Mouse (Mus musculus): ENCODE measurements around the gene Abhd14a. TPM values are rescaled to one million over a fixed set of nuclear protein-coding genes. Genes with fewer than 3 reads are reported as not detected.
"Not testable (repeated sequence)": the region's sequence is repeated elsewhere in the genome, so short reads cannot be mapped to it uniquely, and the experiment has no call there.

The Abhd14a gene
- 10 to 100 TPM; 23.7 to 26.1 TPM for total RNA-seq (2021)

GRCm38 (mm10) chr9:106447348-106447747, at the start of gene Abhd14a, which contains the start of gene Abhd14b:
Gene Abhd14a (minus strand): TSS chr9:106447678.
Gene Abhd14b (plus strand): TSS chr9:106447459.
- peak; percentile 93 for DNase-seq

DNA sequence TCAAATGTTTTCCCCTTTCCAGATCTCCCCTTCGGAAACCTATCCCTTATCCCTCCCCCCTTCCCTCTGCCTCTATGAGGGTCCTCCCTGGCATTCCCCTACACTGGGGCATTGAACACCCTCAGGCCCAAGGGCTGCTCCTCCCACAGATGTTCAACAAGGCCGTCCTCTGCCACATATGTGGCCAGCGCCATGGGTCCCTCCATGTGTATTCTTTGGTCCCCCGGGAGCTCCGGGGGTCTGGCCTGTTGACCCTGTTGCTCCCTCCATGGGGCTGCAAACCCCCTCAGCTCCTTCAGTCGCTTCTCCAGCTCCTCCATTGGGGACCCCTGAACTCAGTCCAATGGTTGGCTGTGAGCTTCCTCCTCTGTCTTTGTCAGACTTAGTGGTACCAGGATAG, 40.1 kb upstream of the Abhd14a start:
- not testable (repeated sequence) for DNase-seq

DNA sequence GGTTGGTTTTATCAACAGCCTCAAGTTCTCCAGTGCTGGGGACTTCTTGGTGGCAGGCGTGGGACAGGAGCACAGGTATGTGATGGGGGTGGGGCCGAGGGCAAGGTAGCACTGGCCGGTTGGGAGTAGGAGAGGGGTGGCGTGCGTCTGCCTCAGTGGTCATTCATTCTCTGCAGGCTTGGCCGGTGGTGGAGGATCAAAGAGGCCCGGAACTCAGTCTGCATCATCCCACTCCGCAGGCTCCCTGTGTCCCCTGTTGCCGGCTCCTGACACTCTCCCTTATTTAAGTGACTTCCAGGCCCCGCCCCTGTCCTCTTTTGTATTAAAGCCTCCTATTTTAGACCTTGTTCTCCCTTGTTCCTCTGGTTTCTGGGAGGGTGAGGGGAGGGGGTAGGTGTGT, 37.6 kb upstream of the Abhd14a start:
- no peak for DNase-seq

GRCm38 (mm10) chr9:106483606-106484005, 36.1 kb upstream of the Abhd14a start:
- no peak for DNase-seq

DNA sequence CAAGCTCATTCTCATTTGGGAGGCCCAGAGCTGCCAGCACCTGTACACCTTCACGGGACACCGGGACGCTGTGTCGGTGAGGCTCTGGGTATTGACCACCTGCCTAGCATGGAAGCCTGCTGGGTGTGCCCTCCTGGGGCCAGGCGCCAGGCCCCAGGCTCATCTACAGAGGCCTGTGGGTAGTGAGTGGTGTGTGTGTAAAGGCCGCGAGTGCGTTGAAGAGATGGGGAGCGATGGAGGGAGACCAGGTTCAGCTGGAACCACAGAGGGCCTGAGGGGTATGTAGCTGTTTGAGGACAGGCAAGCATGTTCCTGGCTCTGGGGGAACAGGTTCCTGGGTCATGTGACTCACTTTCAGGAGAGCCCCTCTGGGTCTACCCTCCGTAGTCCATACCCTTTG, 35.7 kb upstream of the Abhd14a start:
- DNase-seq: no peak

DNA sequence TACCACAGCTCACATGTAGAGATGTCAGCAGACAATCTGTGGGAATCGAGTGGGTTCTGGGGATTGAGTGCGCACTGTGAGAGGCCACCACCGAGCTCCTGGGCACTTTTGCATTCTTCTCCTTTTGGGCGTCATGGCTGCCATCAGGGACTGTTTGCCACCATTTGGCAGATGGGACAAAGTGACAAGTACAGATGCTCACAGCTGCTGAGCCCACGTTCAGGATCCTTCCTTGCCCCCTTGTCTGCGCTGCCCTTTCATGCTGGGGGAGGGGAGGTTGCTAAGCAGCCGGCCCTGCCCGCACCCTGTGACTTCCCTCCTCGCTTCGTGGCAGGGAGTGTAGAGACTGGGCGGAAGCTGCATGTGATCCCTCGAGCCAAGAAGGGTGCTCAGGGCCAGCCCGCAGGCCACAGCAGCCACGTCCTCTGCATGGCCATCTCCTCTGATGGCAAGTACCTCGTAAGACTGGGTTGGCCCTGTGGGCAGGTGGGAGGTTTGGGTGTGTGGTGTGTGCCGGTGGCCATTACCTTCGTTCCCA, 35.2 kb upstream of the Abhd14a start:
- DNase-seq: no peak

- peak; percentile 3 for DNase-seq
These were observed 34.2 kb upstream of the Abhd14a start for GRCm38 (mm10) chr9:106481676-106482075.

GRCm38 (mm10) chr9:106481075-106481474, 33.6 kb upstream of the Abhd14a start:
- DNase-seq: peak; percentile 4

- peak; percentile 3 for DNase-seq
These were observed 33.1 kb upstream of the Abhd14a start for GRCm38 (mm10) chr9:106480541-106480940.

- no peak for DNase-seq
These were observed 30.6 kb upstream of the Abhd14a start for GRCm38 (mm10) chr9:106478101-106478500.

DNA sequence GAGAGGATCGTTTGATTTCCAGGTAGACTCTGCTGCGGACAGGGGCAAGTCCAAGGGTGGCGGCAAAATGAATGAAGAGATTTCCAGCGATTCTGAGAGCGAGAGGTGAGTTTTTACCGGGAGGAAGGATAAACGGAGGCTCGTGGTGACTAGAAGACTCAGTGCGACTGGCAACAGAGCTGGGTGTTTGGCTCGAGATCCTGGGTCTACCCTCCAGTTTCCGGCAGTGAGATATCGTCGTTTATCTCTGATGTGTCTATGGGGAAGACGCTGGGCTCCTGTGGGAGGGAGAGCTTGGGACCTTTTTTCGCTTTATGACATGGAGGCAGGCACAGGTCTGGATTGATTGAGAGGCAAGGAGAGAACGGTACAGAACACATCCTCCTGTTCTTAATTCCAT, 30.2 kb upstream of the Abhd14a start:
- DNase-seq: peak; percentile 6

DNA sequence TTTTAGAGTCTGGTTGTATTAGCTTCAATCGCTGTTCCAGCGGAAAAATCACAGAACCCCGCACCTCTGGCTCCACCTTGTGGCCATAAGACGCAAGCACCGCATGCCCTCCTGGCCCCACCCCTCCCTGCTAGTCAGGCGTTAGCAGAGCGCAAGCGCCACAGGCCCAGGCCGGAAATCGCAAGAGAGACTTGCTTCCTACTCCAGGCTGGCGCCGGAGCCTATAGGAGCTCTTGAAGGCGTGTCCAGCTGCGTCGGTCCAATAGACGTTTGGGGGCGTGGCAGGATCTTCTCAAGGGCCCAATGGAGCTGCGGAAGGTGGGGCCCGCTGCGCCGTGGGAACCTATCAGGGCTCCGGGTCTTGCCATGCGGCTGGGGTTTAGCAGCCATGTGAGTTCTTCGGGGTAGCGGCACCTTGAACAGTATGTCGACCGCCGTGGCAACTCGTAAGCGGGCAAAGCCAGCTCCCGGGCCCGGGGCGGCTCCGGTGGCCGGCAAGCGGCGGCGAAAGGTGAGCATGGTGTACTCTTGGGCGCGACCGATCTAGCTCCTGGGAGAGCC, 29.5 kb upstream of the Abhd14a start, which contains the start of gene Parp3:
TSS of gene Parp3 (minus strand) at position 26 of the 561 bp plus-strand sequence.
- peak; percentile 99 for DNase-seq

DNA sequence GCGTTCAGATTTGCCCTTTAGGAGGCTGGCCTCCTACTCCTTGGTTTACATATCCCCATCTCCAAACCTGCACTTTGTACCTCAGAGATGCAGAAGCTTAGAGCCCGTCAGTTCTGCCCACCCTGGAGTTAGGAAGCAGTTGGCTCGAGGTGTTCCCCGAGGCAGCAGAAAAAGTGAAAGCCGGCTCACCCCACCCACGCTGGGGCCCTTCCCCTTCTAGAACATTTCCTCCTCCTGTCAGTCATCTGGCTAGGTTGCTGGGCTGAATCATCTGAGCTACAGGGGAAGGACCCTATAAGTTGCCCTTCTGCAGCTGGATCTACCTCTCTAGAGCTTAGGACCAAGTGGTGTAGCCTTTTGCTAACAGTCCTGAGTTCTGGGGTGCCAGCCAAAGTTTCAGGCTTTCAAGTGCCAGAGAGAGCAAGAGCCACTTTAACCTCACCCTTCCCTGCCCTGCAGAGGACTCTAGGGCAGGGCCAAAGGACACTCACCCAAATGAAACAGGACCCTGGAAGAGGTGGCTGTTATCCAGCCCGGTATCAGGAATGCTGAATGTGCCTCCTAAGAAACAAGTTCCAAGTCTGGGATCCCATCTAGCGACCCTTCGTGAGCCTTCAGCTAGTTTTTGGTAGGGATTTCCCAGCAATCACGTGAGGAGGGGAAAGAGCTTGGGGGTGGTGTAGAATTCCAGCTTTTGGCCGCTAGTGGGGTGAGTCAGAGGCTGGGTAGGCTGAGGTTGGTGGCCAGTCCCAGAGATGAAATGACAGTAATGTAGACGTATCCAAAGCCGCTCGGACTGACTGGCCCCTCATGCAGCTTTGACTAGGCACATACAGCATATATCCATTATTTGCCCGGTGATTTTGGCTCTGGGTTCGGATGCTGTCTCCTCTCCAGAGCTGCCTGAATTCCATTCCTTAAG, 28.8 kb upstream of the Abhd14a start:
- peak; percentile 62 for DNase-seq

GRCm38 (mm10) chr9:106475663-106476001, 28.2 kb upstream of the Abhd14a start, which contains the start of gene Rrp9:
Gene Rrp9 (plus strand): TSS chr9:106475963.
- DNase-seq: no peak

GRCm38 (mm10) chr9:106475046-106475445, 27.6 kb upstream of the Abhd14a start:
- DNase-seq: peak; percentile 48

GRCm38 (mm10) chr9:106474456-106474855, 27.0 kb upstream of the Abhd14a start:
- DNase-seq: peak; percentile 86

GRCm38 (mm10) chr9:106473753-106474105, 26.3 kb upstream of the Abhd14a start:
- no peak for DNase-seq

- DNase-seq: no peak
These were observed 25.7 kb upstream of the Abhd14a start for GRCm38 (mm10) chr9:106473081-106473752.

- DNase-seq: no peak
These were observed 24.8 kb upstream of the Abhd14a start for GRCm38 (mm10) chr9:106472321-106472720.

DNA sequence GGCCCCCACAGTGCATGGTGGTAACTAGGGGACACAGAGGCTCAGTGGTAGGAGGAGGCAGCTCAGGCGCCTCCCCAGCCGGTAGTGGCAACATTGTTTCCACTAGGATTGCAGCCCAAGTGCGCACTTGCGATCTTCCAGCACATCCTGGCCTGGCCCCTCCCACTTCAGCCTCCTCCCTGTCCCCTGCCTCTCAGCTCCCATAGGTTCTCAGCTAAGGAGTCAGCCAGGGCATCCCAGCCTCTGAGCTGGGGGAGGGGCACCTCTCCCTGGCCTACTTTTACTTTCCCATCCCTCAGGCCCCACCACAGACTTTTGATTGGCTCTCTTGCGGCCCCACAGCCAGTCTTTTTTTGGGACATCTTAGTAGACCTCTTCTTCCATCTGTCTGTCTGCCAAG, 24.4 kb upstream of the Abhd14a start:
- DNase-seq: peak; percentile 75

GRCm38 (mm10) chr9:106470991-106471750, 23.7 kb upstream of the Abhd14a start:
- DNase-seq: no peak

DNA sequence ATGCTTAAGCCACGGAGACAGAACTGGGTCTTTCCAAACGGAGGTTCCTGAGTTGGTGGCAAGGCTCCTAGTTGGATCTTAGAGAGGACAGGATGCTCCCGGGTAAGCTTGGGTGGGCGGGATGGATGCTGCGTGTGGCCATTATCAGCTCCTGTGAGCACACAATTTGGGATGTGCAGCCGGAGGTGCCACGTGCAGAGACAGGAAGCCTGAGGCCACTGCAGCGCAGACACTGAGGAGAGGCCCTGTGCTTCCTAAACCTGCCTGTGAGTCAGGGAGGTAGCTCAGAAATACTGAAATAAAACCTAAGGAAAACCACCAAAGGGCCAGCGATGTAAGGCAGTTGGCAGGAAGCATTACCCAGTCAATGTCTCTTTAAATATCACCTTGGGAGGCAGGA, 22.3 kb upstream of the Abhd14a start:
- DNase-seq: no peak

All from heart, postnatal 4 days (tissue).